Mouse (Mus musculus) CH12.LX (cell line): ENCODE results near the gene Cacna1a.

ENCODE experiments used
- BHLHE40 ChIP-seq: IDR thresholded peaks from 2 replicates; pipeline ENCODE4 v1.6.1; 2011; ENCODE audit warnings: mild to moderate bottlenecking, low read depth, low read length, improper control_type of control experiment
- CTCF ChIP-seq, 2 experiments: IDR thresholded peaks in 1 of 2; conservative IDR thresholded peaks in 1 of 2; 2 replicates each; pipeline ENCODE4 v1.5.1; 2011 to 2012; ENCODE audit warnings: low read depth in 2 of 2, low read length in 2 of 2, improper control_type of control experiment in 1 of 2, inconsistent platforms in 1 of 2, mild to moderate bottlenecking in 1 of 2, moderate library complexity in 1 of 2
- POLR2A ChIP-seq: IDR thresholded peaks from 2 replicates; pipeline ENCODE4 v1.6.1; 2011; ENCODE audit warnings: low read depth, mild to moderate bottlenecking, improper control_type of control experiment, low read length
- SIN3A ChIP-seq: IDR thresholded peaks from 2 replicates; pipeline ENCODE4 v1.6.1; 2012; ENCODE audit warnings: low read length, improper control_type of control experiment, inconsistent platforms

DNA sequence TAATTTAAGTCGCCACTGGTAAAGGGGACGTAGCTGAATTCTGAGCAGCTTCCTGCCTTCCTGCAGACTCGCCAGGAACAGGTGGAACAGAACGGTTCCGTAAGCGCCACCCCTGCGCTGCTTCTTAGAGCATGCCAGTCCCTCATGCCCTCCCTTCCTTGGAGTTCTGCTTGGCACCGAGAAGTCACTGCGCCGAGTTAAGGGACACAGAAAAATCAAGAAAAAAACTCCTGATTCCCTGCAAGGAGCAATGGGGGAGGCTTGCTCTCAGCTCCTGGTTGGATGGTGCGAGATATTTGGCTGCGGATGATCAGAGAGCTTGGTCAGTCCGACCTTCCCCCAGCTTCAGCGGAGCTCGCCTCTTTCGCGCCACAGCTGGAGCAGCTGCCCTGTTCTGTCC, 49.7 kb upstream of the Cacna1a start:
- TF ChIP-seq BHLHE40, result no peak
- no peak for TF ChIP-seq CTCF (conservative IDR thresholded peaks at IDR 0.05 in 1 of 2, IDR thresholded peaks at IDR 0.05 in 1 of 2; ENCODE audit: low read depth in 2 of 2, low read length in 2 of 2)
- no peak for TF ChIP-seq SIN3A
- no peak for TF ChIP-seq POLR2A
